Mouse (Mus musculus): ENCODE measurements at regions not wholly inside any gene's neighbourhood (a gene's known extent, or its start where the extent isn't known, plus 50 kb on each side); places are given as distances from the start of the nearest gene placed in this dataset.

GRCm38 (mm10) chr15:50513036-50513435 is 3371.7 kb upstream of the Gm7489 start:
- no peak for TF ChIP-seq CTCF (IDR thresholded peaks at IDR 0.05; ENCODE audit: low read depth, low read length)
- no peak for TF ChIP-seq POLR2AphosphoS5 (IDR thresholded peaks at IDR 0.05; ENCODE audit: insufficient replicate concordance, low read depth, low read length)
- no peak for TF ChIP-seq GATA1 (IDR thresholded peaks at IDR 0.05; ENCODE audit: borderline replicate concordance, low read length)
- TF ChIP-seq TAL1 (conservative IDR thresholded peaks at IDR 0.05; ENCODE audit: low read depth, low read length): no peak
- TF ChIP-seq GATA2 (IDR thresholded peaks at IDR 0.05; ENCODE audit: borderline replicate concordance, low read depth, low read length): no peak
